Mouse (Mus musculus) small intestine, adult 2 months (tissue): ENCODE measurements around the gene Pls1. TPM values are rescaled to one million over a fixed set of nuclear protein-coding genes. Genes with fewer than 3 reads are reported as not detected.
A peak's percentile ranks its signal among the peaks of the same experiment; 100 is the strongest.

Experiments used
- H3K27ac ChIP-seq: fragments of 200-500 bp; 2 replicates; pipeline ENCODE4 v1.5.1; 2012; ENCODE audit warnings: low read depth, low read length, control low read depth, inconsistent platforms; ENCODE audit not compliant: insufficient read depth
- H3K27me3 ChIP-seq: fragments of 200-500 bp; 2 replicates; pipeline ENCODE4 v1.6.1; 2012; ENCODE audit warnings: mild to moderate bottlenecking, moderate library complexity, low read length, inconsistent platforms; ENCODE audit not compliant: control insufficient read depth, insufficient read depth
- H3K36me3 ChIP-seq: fragments of 200-500 bp; 2 replicates; pipeline ENCODE4 v1.6.1; 2012; ENCODE audit warnings: mild to moderate bottlenecking, low read length, control low read depth, inconsistent platforms; ENCODE audit not compliant: control insufficient read depth, insufficient read depth
- H3K4me1 ChIP-seq: fragments of 200-500 bp; 2 replicates; pipeline ENCODE4 v1.6.1; 2012; ENCODE audit warnings: low read length, inconsistent platforms, mixed read lengths; ENCODE audit not compliant: control insufficient read depth, insufficient read depth, insufficient read length
- H3K4me3 ChIP-seq: fragments of 200-500 bp; 2 replicates; pipeline ENCODE4 v1.5.1; 2012; ENCODE audit warnings: low read depth, mild to moderate bottlenecking, control low read depth, inconsistent platforms, low read length, moderate library complexity
- CTCF ChIP-seq: fragments of 200-500 bp; IDR thresholded peaks from 2 replicates; pipeline ENCODE4 v1.5.1; 2012; ENCODE audit warnings: low read depth, mild to moderate bottlenecking, control low read depth, inconsistent platforms, low read length, moderate library complexity, mixed read lengths; ENCODE audit not compliant: insufficient replicate concordance, insufficient read length; ENCODE audit errors: extremely low read depth
- POLR2A ChIP-seq: fragments of 200-500 bp; IDR thresholded peaks from 2 replicates; pipeline ENCODE4 v1.6.1; 2012; ENCODE audit warnings: low read depth, mild to moderate bottlenecking, control low read depth, inconsistent platforms, low read length, moderate library complexity
- WGBS: fragments of 180-500 bp; shearing (Covaris S2); methylation state at CpG from one replicate; pipeline ENCODE4 v1.1.7; 2018; 5-methylcytosine and 5-hydroxymethylcytosine counted together
- polyA plus RNA-seq: library from polyadenylated mRNA; depleted of rRNA; stranded (reverse); fragments of >200 nt; gene quantifications from 2 replicates; pipeline ENCODE4 v1.2.3, GENCODE M21; 2012

The Pls1 gene
- polyA plus RNA-seq, 1 experiment = 82.0 TPM

GRCm38 (mm10) chr9:95827565-95827964, 17.5 kb downstream of the Pls1 start:
- Histone ChIP-seq H3K4me3 (no peak overlapping the region), H3K27me3 (no peaks in the 10 kb centered on the region), H3K36me3 (no peaks in the 10 kb centered on the region), H3K4me1 (peaks cover 14% of the 10 kb centered on the region; the same call in 1 of the 2 replicates), H3K27ac (no peak overlapping the region)
- WGBS = 87% methylated on average over 5 of the region's 5 CpGs
- TF ChIP-seq CTCF (no peak), POLR2A (no peak)

GRCm38 (mm10) chr9:95822531-95822930, 22.6 kb downstream of the Pls1 start:
- peak overlapping the region; percentile 79 for H3K27ac ChIP-seq
- H3K4me1 ChIP-seq = peaks cover 37% of the 10 kb centered on the region
- H3K27me3 ChIP-seq = no peaks in the 10 kb centered on the region
- 68% methylated on average over 7 of the region's 7 CpGs for WGBS
- no peak overlapping the region for H3K4me3 ChIP-seq
- H3K36me3 ChIP-seq = peaks cover 2% of the 10 kb centered on the region; the same call in 1 of the 2 replicates
- TF ChIP-seq POLR2A = no peak
- TF ChIP-seq CTCF = no peak

GRCm38 (mm10) chr9:95815706-95816105, 29.4 kb downstream of the Pls1 start:
- Histone ChIP-seq H3K27ac (peak overlapping the region; percentile 93), H3K27me3 (no peaks in the 10 kb centered on the region), H3K36me3 (peaks cover 12% of the 10 kb centered on the region), H3K4me1 (peaks cover 19% of the 10 kb centered on the region), H3K4me3 (no peak overlapping the region)
- TF ChIP-seq POLR2A (no peak), CTCF (no peak)
- WGBS = 20% methylated on average over 4 of the region's 4 CpGs

GRCm38 (mm10) chr9:95815015-95815673, 30.0 kb downstream of the Pls1 start:
- Histone ChIP-seq H3K27ac (peak overlapping the region; percentile 93), H3K36me3 (peaks cover 12% of the 10 kb centered on the region), H3K27me3 (no peaks in the 10 kb centered on the region), H3K4me1 (peaks cover 19% of the 10 kb centered on the region), H3K4me3 (peak overlapping the region; percentile 61)
- 0 out of 2 replicates have a peak, but pooled peaks have one; percentile 40 for TF ChIP-seq POLR2A
- no peak for TF ChIP-seq CTCF
- 29% methylated on average over 11 of the region's 11 CpGs for WGBS

GRCm38 (mm10) chr9:95813721-95814531, 31.2 kb downstream of the Pls1 start:
- peaks cover 12% of the 10 kb centered on the region for H3K4me1 ChIP-seq
- WGBS = 70% methylated on average over 20 of the region's 20 CpGs
- peaks cover 10% of the 10 kb centered on the region for H3K36me3 ChIP-seq
- peak overlapping the region; percentile 93 for H3K27ac ChIP-seq
- TF ChIP-seq CTCF (no peak), POLR2A (0 out of 2 replicates have a peak, but pooled peaks have one; percentile 3)
- H3K4me3 ChIP-seq = peak overlapping the region; percentile 67
- no peaks in the 10 kb centered on the region for H3K27me3 ChIP-seq

- TF ChIP-seq CTCF = no peak
- no peak for TF ChIP-seq POLR2A
- Histone ChIP-seq H3K4me1 (peaks cover 7% of the 10 kb centered on the region; the same call in 1 of the 2 replicates), H3K27me3 (no peaks in the 10 kb centered on the region), H3K36me3 (peaks cover 13% of the 10 kb centered on the region), H3K27ac (peak overlapping the region; percentile 6; the same call in 1 of the 2 replicates), H3K4me3 (peak overlapping the region; percentile 39)
- 65% methylated on average over 4 of the region's 4 CpGs for WGBS
These were observed 33.3 kb downstream of the Pls1 start for GRCm38 (mm10) chr9:95811817-95812216.

GRCm38 (mm10) chr9:95809596-95809995, 35.5 kb downstream of the Pls1 start:
- Histone ChIP-seq H3K4me3 (no peak overlapping the region), H3K4me1 (peaks cover 6% of the 10 kb centered on the region; the same call in 1 of the 2 replicates), H3K36me3 (peaks cover 13% of the 10 kb centered on the region), H3K27me3 (no peaks in the 10 kb centered on the region), H3K27ac (no peak overlapping the region)
- TF ChIP-seq CTCF = no peak
- no peak for TF ChIP-seq POLR2A
- 84% methylated on average over 4 of the region's 4 CpGs for WGBS
